Mouse (Mus musculus) left cerebral cortex, postnatal 36 days (tissue): ENCODE measurements around the gene Sipa1l3. TPM values are rescaled to one million over a fixed set of nuclear protein-coding genes. Genes with fewer than 3 reads are reported as not detected.

Experiments
- DNase-seq, 2 experiments: peaks; one replicate each; pipeline ENCODE4 v3.0.0; 2021 to 2022; ENCODE audit warnings: low spot score in 2 of 2, mixed read lengths in 1 of 2
- intact Hi-C: fragments of 180-260 bp; cut with DNase I; formaldehyde crosslinking; loops from one replicate; pipeline ENCODE4 v1.15.1; 2025
- total RNA-seq, 2 experiments: library from RNA; stranded (reverse); gene quantifications; 2 replicates each; pipeline ENCODE4 v1.2.3; 2021

Gene Sipa1l3
- total RNA-seq, result 10 to 100 TPM; 41.2 to 65.2 TPM

DNA sequence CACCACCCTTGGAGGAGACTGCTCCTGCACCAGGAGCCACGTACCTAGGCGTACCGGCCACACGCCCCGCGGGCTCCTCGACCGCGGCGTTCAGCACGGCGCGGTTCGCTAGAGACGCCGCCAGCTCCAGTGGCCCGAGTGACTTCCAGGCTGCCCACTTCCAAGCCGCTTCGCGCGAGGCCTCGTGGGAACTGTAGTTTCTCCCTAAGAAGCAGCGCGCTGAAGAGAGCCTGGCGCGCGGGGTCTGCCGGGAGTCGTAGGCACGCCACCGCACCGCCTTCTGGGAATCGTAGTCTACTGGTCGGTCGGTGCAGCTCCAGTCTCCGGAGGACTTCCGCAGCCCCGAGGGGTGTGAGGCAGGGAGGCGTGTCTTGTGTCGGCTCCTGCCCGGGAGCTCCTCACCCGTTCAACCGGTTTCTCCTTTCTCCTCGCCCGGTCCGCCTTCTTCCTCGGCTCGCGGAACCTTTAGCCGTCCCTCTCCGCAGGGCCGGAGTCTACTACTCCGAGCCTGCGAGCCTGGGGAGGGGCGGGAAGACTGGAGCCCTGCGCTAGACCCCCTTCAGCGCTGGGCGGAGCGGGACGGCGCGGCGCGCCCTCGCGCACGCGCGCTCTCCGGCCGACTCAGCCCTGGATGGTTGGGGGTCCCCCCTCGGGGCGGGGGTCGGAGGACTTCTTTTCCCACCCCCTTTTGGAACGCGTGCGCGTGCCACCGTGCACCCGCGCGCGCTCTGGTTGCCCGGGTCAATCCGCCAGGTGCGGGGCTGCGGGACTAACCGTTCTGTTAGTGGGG lies at the start of gene Sipa1l3:
Gene Sipa1l3 (minus strand): TSS at position 221 of the 790 bp plus-strand sequence.
- DNase-seq, result peak; percentile 97
- intact Hi-C loops, result loop anchor here (5.0 kb wide), 1 partner anchor 66 kb away; no protein-coding TSS in a partner anchor

DNA sequence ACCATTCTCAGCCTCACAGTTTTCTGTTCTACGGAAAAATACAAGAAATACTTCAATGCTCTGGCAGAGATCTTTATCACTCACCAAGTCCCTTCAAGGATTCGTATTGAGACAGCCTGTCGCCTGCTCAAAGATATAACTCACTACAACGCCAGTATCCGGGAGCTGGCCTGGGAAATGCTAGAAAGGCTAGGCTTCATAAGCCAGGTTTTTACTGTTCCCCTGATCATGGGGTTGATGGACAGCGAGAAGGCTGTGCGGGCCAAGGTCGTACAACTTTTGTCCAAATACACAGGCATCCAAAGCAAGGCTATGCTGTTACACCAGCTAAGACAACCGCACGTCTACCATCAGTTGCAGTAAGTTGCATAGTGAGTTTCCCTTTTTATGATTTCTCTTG lies 44.6 kb upstream of the Sipa1l3 start:
- intact Hi-C loops, result no loop called here

DNA sequence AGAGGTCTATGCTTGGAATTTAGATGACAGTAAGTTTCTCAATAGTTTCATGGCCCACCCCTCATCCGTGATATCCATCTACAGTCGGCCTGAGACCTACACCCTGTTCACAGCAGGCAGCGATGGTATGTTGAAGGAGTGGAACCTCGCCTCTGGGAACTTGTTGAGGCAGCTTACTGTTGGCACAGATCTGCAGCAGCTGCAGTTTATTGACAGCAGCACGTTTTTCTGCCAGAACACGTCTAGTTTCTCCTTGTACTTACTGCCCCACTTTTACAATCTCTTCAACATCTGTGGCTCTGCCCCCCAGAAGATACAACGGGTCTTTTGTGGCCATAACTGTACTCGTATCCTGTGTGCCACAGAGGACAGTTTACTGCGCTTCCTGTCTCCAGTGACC lies 42.6 kb upstream of the Sipa1l3 start:
- intact Hi-C loops, result no loop called here
- DNase-seq, result no peak

More for the DNA sequence above, 44.6 kb upstream of the Sipa1l3 start:
- no peak for DNase-seq

DNA sequence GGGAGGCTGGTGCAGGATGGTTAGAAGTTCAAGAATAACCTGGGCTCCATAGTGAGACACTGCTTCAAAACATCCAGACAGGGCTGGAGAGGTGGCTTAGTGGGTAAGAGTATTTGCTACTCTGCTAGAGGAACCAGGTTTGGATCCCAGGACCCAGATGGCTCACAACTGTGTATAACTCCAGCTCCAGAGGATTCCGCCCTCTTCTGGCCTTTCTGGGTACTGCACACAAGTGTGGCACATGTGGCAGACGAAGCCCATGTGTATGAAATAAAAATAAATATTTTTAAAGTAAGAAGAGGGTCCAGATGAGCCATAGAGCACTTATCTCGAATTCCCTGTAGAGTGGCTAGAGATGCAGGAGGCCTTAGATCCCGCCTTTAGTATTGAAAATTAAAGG lies 40.8 kb upstream of the Sipa1l3 start:
- intact Hi-C loops, result no loop called here
- no peak for DNase-seq

DNA sequence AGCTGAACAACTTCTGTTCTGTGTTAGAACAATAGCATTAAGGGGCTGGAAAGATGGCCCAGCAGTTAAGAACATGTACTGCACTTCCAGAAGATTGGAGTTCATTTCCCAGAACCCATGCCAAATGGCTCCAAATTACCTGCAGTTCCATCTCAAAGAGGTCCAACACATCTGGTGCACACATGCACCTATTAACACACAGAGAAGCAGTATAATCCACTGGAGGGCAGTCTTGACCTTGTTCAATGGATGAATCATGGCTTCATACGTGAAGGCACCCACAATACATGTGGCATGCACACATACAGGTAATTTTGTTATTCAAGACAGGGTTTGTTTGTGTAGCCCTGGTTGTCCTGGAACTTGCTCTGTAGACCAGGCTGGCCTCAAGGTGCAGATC lies 40.3 kb upstream of the Sipa1l3 start:
- intact Hi-C loops, result no loop called here
- no peak for DNase-seq

DNA sequence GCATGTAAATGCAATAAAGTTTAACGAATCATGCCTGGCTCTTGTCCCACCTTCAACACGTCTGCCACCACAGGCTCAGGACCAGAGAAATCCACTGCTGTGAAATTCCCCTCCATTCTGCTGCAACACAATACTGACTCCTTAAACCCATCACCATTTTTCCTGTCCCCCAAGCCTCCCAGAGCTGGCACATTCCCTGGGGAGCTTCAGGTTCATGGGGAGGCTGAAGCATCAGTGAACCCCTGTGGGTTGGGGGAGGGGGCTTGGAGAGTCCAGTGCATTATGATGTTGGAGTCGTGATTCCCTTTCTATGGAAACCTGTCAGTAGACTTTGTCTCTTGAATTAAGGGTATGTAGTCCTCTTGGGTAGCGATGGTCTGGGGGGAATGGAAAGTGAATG lies 37.8 kb upstream of the Sipa1l3 start:
- no peak for DNase-seq
- intact Hi-C loops, result no loop called here

DNA sequence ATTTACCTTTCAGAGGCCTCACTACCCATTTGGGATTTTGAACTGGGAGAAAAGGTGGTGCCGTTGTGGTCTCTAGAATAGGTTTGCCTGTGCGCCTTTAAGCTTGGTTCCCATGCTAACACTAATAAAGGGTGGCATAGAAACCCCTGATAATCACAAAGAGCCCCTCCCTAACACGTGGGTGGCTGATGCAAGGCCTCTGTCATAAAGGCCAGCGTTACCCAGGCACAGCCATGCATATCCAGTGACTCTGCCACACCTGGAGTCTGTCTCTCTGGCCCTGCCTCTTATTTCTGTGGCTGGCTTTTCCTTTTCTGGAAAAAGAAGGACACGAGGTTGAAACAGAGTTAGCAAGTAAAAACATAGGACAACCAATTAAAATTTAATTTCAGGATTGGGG lies 37.1 kb upstream of the Sipa1l3 start:
- no peak for DNase-seq
- intact Hi-C loops, result no loop called here

DNA sequence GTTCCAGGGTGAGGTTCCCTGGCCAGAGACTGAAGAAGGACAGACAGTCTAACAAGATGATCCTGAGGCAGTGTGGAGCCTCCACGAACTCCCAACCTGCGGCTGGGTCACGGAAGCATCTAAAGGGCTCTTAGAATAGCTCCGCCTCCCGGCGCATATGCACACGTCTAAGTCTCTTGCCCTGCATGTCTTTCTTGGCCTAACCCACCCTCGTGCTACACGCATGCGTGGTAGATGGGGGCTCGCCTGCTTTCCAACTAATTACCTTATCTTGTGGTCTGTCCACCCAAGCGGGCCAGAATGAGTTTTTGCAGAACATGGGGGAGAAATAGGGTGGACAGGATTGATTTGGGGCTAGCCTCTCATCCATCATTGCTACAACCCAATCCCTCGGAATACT lies 36.6 kb upstream of the Sipa1l3 start:
- intact Hi-C loops, result no loop called here
- no peak for DNase-seq

DNA sequence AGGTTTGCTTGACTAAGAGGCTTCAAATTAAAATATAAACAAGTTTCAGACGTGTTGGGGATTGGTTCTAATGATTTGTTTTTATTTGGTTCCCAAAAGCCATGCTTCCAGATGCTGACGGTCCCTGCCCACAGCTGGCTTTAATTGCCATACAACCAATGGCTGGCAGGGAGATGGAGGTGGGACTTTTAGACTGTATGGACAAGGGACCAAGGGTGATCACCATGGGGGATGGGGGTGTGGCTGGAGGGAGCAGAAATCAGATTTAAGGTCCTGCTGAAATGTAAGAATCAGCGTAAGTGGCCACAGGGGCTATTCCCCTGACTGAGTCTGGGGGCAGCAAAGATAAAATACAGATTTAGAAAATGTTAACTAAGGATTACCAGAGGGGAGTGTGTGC lies 32.2 kb upstream of the Sipa1l3 start:
- no peak for DNase-seq
- intact Hi-C loops, result no loop called here

DNA sequence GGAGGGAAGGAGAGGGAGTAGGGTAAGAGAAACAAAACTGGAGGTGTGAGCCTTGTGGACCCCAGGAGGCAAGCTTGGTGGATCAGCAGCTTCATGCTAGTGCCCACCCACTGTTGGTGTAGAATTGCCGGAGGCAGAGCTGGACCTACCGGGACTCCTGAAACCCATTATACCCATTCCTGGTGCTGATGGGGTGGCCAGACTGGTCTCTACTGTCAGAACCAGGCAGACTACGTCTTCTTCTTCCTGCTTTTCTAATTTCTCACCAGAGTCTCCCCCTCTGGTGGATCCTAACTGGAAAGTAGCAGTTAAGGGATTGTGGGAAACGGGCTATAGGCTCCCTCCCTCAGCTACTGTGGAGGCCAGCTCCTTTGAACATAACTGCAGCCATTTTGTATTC lies 23.2 kb upstream of the Sipa1l3 start:
- intact Hi-C loops, result no loop called here
- no peak for DNase-seq

DNA sequence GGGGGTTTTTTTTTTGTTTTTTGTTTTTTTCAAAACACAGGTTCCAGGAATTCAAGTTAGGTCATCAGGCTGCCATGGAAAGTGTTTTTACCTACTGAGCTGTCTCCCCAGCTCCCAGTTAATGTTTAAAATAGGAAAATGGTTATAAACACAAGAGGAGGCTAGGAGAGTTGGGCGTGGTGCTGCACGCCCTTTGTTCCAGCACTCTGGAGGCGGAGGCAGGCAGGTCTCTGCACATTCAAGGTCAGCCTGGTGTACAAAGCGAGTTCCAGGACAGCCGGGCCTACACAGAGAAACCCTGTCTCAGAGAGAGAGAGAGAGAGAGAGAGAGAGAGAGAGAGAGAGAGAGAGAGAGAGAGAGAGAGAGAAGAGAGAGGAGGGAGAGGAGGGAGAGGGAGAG lies 22.7 kb upstream of the Sipa1l3 start:
- DNase-seq, result no peak
- intact Hi-C loops, result no loop called here

DNA sequence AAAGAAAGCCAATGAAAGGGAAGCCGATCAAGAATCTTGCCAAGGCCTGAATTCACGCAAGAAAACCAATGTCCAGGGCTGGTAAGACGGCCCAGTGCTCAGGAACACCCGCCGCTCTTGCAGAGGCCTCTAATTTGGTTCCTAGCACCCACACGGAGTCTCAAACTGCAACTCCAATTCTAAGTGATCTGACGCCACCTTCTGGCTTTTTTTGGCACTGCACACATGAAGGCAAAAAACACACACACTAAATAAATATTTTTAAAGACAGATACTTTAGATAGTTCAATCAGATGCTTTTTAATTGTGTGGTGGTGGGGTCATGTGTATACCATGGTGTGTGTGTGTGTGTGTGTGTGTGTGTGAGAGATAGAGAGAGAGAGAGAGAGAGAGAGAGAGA lies 22.2 kb upstream of the Sipa1l3 start:
- intact Hi-C loops, result no loop called here
- DNase-seq, result no peak

DNA sequence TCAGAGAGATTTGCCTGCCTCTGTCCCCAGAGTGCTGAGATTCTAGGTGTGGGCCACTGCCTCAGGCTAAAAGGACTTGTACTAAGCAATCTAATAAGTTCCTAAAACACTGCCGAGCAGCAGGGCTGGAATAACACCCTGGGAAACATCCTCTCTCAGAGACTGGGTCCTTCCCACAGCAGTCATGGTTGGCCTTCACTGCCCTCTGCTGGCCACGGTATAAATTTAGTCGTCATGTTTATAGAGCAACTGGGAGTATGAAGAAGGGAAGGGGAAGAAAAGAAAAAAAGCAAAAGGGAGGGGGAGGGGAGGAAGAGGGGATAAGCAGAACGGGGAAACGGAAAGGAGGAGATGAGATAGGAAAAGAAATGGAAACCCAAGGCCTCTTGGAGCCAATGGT lies 5.3 kb upstream of the Sipa1l3 start:
- intact Hi-C loops, result loop anchor here (1.0 to 2.0 kb wide), 2 partner anchors 140 to 223 kb away; no protein-coding TSS in a partner anchor
- peak; percentile 64 to 70 for DNase-seq

DNA sequence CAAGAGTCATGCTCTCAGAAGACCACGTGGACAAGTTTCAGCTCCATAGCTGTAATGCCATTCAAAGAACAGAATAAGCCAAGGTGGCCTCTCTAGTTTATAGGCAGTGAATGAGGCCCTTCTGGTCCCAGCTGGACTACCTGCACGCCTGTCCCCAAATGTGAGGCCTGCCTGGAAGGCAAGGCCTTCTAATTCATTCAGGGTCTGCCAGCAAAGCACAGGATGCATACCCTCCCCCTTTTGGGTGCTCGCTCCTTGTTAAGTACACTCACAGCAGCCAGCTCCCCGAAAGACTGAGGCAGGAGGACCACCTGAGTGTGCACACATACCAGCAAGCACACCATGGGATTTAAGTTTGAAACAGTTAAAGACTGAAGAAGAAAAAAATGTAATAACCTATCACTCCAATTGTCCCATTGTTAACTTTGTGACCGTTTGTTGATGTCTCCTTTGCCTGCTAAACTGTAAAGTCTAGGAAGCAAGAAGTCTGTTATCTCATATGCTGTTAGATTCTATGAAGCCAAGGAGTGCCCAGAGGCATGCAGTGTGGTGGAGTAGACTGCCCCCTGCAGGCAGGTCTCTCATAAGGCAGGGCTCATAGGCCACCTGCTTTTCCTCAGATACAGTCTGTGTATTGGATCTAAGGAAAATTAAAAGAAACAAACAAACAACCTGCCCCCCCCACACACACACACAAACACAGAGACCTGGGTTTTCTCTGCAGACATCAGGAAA lies 3.6 kb upstream of the Sipa1l3 start:
- intact Hi-C loops, result loop anchor here (2.0 kb wide), 1 partner anchor 221 kb away; no protein-coding TSS in a partner anchor

DNA sequence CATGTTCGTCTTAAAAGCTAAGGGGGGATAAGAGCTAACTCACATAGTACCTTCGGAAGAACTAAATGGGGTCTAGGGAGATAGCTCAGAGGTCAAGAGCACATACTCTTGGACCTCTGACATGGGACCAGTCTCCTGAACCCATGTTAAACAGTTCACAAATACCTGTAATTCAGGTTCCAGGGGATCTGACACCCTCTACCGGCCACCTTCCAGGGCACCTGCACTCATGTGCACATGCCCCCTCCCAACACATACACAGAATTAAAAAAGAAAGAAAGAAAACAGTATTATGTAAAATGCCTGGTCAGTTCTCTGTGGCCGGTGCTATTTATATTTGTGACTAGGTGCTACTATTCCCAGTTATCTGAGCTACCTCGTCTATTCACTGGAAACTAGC lies 2.9 kb upstream of the Sipa1l3 start:
- intact Hi-C loops, result no loop called here
- DNase-seq, result no peak

More for the DNA sequence above, 3.6 kb upstream of the Sipa1l3 start:
- DNase-seq, result peak; percentile 66 to 80

DNA sequence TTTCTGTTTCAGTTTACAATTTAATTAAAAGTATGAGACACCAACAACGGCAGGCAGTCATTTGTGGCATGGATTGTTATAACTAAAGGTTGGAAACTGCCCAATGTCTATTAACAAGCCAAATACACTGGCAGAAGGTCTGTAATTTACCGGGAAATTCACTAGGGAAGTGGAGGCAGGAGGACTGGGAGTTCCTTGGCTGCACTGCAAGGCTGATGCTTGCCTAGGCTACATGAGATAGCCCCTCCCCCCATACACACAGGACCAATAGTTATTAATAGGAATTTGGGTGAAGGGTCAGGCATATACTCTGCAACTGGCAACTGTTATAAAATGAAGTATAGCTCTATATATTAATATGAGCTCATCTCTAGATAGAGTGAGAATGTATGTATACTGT lies 2.4 kb upstream of the Sipa1l3 start:
- intact Hi-C loops, result no loop called here
- DNase-seq, result no peak

DNA sequence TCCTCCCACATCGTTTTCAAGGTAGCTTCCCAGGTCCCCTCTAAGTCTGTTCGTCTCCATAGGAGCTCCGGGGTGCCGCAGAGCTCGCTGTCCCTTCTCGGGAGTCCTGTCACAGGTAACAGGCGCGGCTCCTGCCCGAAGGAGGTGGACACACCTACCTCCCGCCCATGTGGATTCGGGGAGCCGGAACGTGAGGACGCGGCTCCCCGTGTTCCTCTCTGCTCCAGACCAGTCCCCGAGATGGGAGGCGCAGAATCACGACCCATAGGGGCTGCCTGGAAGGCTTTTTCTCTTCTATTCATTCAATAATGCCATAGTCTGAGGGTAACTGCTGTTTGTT lies 740 bp upstream of the Sipa1l3 start:
- no peak for DNase-seq
- intact Hi-C loops, result loop anchor here (5.0 kb wide), 1 partner anchor 67 kb away; no protein-coding TSS in a partner anchor

DNA sequence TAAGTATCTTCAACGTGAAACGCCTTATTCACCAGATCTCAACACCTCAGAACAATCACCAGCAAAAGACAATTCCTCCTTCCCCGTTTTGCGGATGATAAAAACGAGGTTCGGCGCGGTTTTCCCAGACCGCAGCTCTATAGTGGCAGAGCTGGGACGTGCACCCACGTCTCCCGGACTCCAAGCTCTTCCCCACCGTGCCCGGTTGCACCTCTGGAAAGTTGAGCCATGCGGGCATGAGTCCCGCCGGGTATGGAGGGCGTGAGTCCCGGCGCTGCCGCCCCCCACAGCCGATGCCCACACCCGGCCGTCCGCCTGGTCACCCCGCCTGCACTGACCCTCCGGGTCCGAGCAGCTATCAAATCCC lies 404 bp downstream of the Sipa1l3 start:
- no peak for DNase-seq

DNA sequence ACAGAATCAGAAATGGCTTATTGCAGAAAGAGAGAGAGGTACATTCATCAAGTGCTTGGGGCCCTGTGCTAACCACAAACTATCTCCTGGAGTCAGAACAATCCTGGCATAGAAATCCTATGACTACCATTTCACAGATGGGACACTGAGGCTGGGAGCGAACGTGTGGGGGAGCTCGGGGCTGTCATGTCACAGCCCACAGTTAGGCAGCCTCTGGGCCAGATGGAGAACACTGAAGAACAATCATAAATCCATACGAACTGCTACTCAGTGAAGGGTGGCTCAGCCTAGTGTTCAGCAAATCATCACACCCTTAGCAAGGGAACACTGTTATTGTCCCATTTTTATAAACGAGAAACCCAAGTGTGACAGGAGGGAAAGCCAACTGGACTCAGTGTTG lies 1.3 kb downstream of the Sipa1l3 start:
- intact Hi-C loops, result loop anchor here (5.0 kb wide), 1 partner anchor 65 kb away; no protein-coding TSS in a partner anchor
- no peak for DNase-seq

More for the DNA sequence above, 404 bp downstream of the Sipa1l3 start:
- intact Hi-C loops, result loop anchor here (5.0 kb wide), 1 partner anchor 66 kb away; no protein-coding TSS in a partner anchor

DNA sequence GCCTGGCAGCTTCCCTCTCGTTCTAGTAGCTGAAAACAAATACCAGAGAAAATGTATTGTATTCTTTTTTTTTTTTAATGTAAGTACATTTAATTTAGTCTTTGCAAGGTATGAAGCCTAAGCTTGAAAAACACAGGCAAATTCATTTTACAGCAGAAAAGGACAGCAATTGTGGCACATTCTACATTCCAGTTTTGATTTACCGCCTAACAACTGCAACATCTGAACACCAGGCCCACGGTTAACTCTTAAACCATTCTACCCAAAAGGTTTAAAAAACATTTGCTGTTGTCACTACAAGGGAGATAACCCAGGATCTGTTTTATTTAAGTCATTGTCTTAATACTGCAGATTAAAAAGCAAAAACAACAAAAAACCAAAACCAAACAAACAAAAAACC lies 2.8 kb downstream of the Sipa1l3 start:
- no peak for DNase-seq
- intact Hi-C loops, result loop anchor here (5.0 kb wide), 1 partner anchor 63 kb away; no protein-coding TSS in a partner anchor

DNA sequence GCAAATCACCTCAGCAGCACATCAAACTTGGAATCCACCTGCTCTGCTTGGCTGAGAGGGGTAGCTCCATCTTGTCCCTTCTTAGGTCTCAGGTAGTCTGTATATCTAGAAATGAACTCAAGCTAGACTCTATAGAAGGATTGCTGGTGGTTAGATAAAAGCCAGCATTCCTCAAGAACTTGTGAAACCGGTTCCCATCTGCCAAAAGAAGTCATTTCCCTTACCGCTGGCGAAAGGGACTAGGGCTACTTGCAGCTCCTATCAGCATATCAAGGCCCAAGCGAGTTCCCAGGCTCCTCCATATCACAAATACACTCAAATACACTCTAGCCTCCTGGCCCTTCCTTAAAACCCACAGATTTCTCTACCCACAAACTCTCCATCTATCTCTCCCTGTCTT lies 5.7 kb downstream of the Sipa1l3 start:
- no peak for DNase-seq
- intact Hi-C loops, result no loop called here
